Mouse (Mus musculus): ENCODE results near the gene Gm30191. TPM values are rescaled to one million over a fixed set of nuclear protein-coding genes. Genes with fewer than 3 reads are reported as not detected.
A peak's percentile ranks its signal among the peaks of the same experiment; 100 is the strongest.
"Not testable (repeated sequence)": the region's sequence is repeated elsewhere in the genome, so short reads cannot be mapped to it uniquely, and the experiment has no call there.

Gm30191 gene
- polyA plus RNA-seq, 1 experiment from 2014 or later, result not detected

GRCm38 (mm10) chr4:134293061-134293691 lies 46.4 kb downstream of the Gm30191 start:
- ATAC-seq (ENCODE audit: extremely low read depth, insufficient number of reproducible peaks, low FRiP score, low TSS enrichment), result no peak
- Histone ChIP-seq H3K4me1 (peaks cover 53% of the 10 kb centered on the region), H3K4me3 (peak overlapping the region; percentile 30), H3K27me3 (replicated peaks) (peaks cover 10% of the 10 kb centered on the region), H3K27ac (replicated peaks) (peak overlapping the region; percentile 97), H3K4me2 (peak overlapping the region; percentile 65), H3K9ac (peak overlapping the region; percentile 63), H3K9me3 (no peaks in the 10 kb centered on the region; the same call in 1 of the 2 replicates), H3K36me3 (no peaks in the 10 kb centered on the region)
- 38% methylated on average over 18 of the region's 18 CpGs for WGBS

DNA sequence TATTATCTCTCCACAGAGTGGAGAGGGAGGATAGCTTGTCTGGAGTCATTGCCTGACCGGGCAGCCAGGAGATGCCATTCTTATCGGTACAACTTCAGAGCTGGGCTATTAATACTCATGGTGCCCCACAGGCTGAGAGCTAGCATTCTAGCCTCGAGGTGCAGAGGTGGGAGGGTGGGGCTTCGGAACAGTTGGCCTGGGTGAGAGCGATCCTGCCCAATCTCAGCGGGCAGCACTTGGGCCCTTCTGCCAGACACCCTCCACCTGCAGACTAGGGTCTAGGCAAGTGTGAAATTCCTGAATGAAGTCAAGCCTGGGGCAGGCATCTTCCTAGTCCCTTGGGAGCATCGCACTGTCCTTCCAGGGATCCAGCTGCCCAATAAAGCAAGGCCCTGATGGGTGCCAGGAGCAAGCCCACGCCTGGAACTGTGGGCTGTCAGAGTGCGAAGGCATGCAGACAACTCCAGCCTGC lies 47.0 kb downstream of the Gm30191 start:
- Histone ChIP-seq H3K4me3 (peak overlapping the region; percentile 32), H3K27ac (replicated peaks) (peak overlapping the region; percentile 97), H3K27me3 (replicated peaks) (peaks cover 10% of the 10 kb centered on the region), H3K36me3 (no peaks in the 10 kb centered on the region), H3K4me2 (peak overlapping the region; percentile 65), H3K9me3 (no peaks in the 10 kb centered on the region; the same call in 1 of the 2 replicates), H3K9ac (peak overlapping the region; percentile 67), H3K4me1 (peaks cover 50% of the 10 kb centered on the region)
- 19% methylated on average over 9 of the region's 9 CpGs for WGBS
- peak; percentile 70; the same call in 1 of the 2 replicates for ATAC-seq (ENCODE audit: extremely low read depth, insufficient number of reproducible peaks, low FRiP score, low TSS enrichment)

- Histone ChIP-seq H3K4me1 (peaks cover 68% of the 10 kb centered on the region), H3K27me3 (replicated peaks) (peaks cover 10% of the 10 kb centered on the region)
- not testable (repeated sequence) for H3K36me3 ChIP-seq; H3K9ac ChIP-seq; H3K27ac ChIP-seq (replicated peaks); H3K4me3 ChIP-seq; H3K4me2 ChIP-seq; H3K9me3 ChIP-seq; ATAC-seq (ENCODE audit: extremely low read depth, insufficient number of reproducible peaks, low FRiP score, low TSS enrichment)
- 87% methylated on average over 4 of the region's 4 CpGs for WGBS
Measured at GRCm38 (mm10) chr4:134296096-134296495, 49.4 kb downstream of the Gm30191 start.

GRCm38 (mm10) chr4:134296523-134296922 lies 49.8 kb downstream of the Gm30191 start:
- Histone ChIP-seq H3K4me2 (no peak overlapping the region), H3K9me3 (no peaks in the 10 kb centered on the region; the same call in 1 of the 2 replicates), H3K4me1 (peaks cover 71% of the 10 kb centered on the region), H3K4me3 (no peak overlapping the region), H3K27me3 (replicated peaks) (peaks cover 10% of the 10 kb centered on the region), H3K27ac (replicated peaks) (no peak overlapping the region), H3K9ac (no peak overlapping the region), H3K36me3 (no peaks in the 10 kb centered on the region)
- WGBS, result 92% methylated on average over 4 of the region's 4 CpGs
- ATAC-seq (ENCODE audit: extremely low read depth, insufficient number of reproducible peaks, low FRiP score, low TSS enrichment), result no peak

- H3K4me1 ChIP-seq, result peaks cover 76% of the 10 kb centered on the region
- H3K4me3 ChIP-seq, result no peak overlapping the region
- H3K36me3 ChIP-seq, result no peaks in the 10 kb centered on the region
- H3K27me3 ChIP-seq (replicated peaks), result peaks cover 10% of the 10 kb centered on the region
- 88% methylated on average over 8 of the region's 8 CpGs for WGBS
- ATAC-seq (ENCODE audit: extremely low read depth, insufficient number of reproducible peaks, low FRiP score, low TSS enrichment), result no peak
- no peak overlapping the region for H3K4me2 ChIP-seq
- H3K27ac ChIP-seq (replicated peaks), result peak overlapping the region; percentile 0; the same call in 1 of the 2 replicates
- no peak overlapping the region for H3K9ac ChIP-seq
- H3K9me3 ChIP-seq, result no peaks in the 10 kb centered on the region; the same call in 1 of the 2 replicates
Measured at GRCm38 (mm10) chr4:134297369-134297768, 50.6 kb downstream of the Gm30191 start.

DNA sequence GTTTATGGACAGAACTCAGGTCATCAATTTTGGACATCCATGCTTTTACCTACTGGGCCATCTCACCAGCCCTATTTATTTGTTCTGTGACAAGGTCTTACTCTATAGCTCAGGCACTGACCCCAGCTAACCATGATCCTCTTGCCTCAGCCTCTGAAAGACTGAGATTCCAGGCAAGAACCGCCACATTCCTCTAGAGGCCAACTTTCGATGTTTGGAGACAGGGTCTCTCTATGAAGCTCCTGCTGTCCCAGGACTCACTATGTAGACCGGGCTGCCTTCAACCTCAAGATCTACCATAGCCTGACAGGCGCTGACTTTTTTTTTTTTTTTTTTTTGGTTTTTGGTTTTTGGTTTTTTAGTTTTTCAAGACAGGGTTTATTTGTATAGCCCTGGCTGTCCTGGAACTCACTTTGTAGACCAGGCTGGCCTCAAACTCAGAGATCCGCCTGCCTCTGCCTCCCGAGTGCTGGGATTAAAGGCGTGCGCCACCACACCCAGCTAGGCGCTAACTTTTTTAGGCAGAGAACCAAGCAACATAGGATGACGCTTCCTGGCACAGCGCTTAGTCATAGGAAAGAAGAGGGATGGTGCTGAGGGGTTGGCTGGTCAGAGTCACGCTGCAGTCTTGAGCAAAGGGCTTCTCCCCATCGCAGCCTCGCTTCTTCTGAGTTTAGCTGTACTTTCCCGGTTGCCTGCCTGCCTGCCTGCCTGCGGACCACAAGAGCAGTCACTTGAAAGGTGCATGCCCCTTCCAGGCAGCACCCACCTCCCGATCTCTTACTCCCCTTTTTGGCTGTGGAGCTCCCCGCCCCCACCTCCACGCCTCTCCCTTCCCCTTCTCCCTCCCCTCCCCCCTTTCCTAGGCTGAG lies 52.1 kb downstream of the Gm30191 start:
- Histone ChIP-seq H3K27me3 (replicated peaks) (peaks cover 4% of the 10 kb centered on the region), H3K4me2 (peak overlapping the region; percentile 48), H3K27ac (replicated peaks) (peak overlapping the region; percentile 91), H3K9ac (peak overlapping the region; percentile 54), H3K4me3 (no peak overlapping the region), H3K9me3 (no peaks in the 10 kb centered on the region; the same call in 1 of the 2 replicates), H3K4me1 (peaks cover 67% of the 10 kb centered on the region), H3K36me3 (no peaks in the 10 kb centered on the region)
- ATAC-seq (ENCODE audit: extremely low read depth, insufficient number of reproducible peaks, low FRiP score, low TSS enrichment), result no peak
- WGBS, result 55% methylated on average over 19 of the region's 19 CpGs

- 14% methylated on average over 4 of the region's 4 CpGs for WGBS
- H3K27ac ChIP-seq (replicated peaks), result peak overlapping the region; percentile 91
Measured at GRCm38 (mm10) chr4:134299498-134299810, 52.7 kb downstream of the Gm30191 start.

More at GRCm38 (mm10) chr4:134299498-134299810, 52.7 kb downstream of the Gm30191 start:
- H3K9ac ChIP-seq, result peak overlapping the region; percentile 54
- H3K36me3 ChIP-seq, result no peaks in the 10 kb centered on the region
- H3K4me2 ChIP-seq, result peak overlapping the region; percentile 48
- H3K27me3 ChIP-seq (replicated peaks), result no peaks in the 10 kb centered on the region
- peaks cover 61% of the 10 kb centered on the region for H3K4me1 ChIP-seq
- no peak overlapping the region for H3K4me3 ChIP-seq
- no peaks in the 10 kb centered on the region; the same call in 1 of the 2 replicates for H3K9me3 ChIP-seq
- no peak; the same call in 1 of the 2 replicates for ATAC-seq (ENCODE audit: extremely low read depth, insufficient number of reproducible peaks, low FRiP score, low TSS enrichment)

Other genes with a start within 250 kb of the Gm30191 start
- gene Dhdds, start 246.0 kb upstream of the Gm30191 start, polyA plus RNA-seq (2015; fragmentation: Nextera tagmentation; extraction: Ambion mirVana), result 31.0 and 33.6 TPM in 2 replicates
- 0.25 and 0.27 TPM in 2 replicates for gene Lin28a, start 228.1 kb upstream of the Gm30191 start, polyA plus RNA-seq (2015; fragmentation: Nextera tagmentation; extraction: Ambion mirVana)
- gene Zfp683, start 193.1 kb upstream of the Gm30191 start, polyA plus RNA-seq (2015; fragmentation: Nextera tagmentation; extraction: Ambion mirVana), result not detected in 2 replicates
- gene Crybg2, start 186.1 kb upstream of the Gm30191 start, polyA plus RNA-seq (2015; fragmentation: Nextera tagmentation; extraction: Ambion mirVana), result 0.46 TPM in 1 of 2 replicates, not detected in the other
- gene Cd52, start 151.9 kb upstream of the Gm30191 start, polyA plus RNA-seq (2015; fragmentation: Nextera tagmentation; extraction: Ambion mirVana), result 7.6 and 7.7 TPM in 2 replicates
- gene Ubxn11, start 144.4 kb upstream of the Gm30191 start, polyA plus RNA-seq (2015; fragmentation: Nextera tagmentation; extraction: Ambion mirVana), result 1.7 and 2.1 TPM in 2 replicates
- 198 and 202 TPM in 2 replicates for gene Sh3bgrl3, start 118.1 kb upstream of the Gm30191 start, polyA plus RNA-seq (2015; fragmentation: Nextera tagmentation; extraction: Ambion mirVana)
- 25.8 and 28.3 TPM in 2 replicates for gene Cep85, start 59.8 kb upstream of the Gm30191 start, polyA plus RNA-seq (2015; fragmentation: Nextera tagmentation; extraction: Ambion mirVana)
- gene Gm7534, start 43.9 kb upstream of the Gm30191 start, polyA plus RNA-seq (2015; fragmentation: Nextera tagmentation; extraction: Ambion mirVana), result not detected in 2 replicates
- not detected in 2 replicates for gene Catsper4, start 19.6 kb upstream of the Gm30191 start, polyA plus RNA-seq (2015; fragmentation: Nextera tagmentation; extraction: Ambion mirVana)
- 1.3 and 1.5 TPM in 2 replicates for gene Cnksr1, start 8.5 kb upstream of the Gm30191 start, polyA plus RNA-seq (2015; fragmentation: Nextera tagmentation; extraction: Ambion mirVana)
- gene E130218I03Rik, start 3.3 kb upstream of the Gm30191 start, polyA plus RNA-seq (2015; fragmentation: Nextera tagmentation; extraction: Ambion mirVana), result 0.17 and 0.21 TPM in 2 replicates
- 9.2 and 9.9 TPM in 2 replicates for gene Zfp593, start 1.3 kb upstream of the Gm30191 start, polyA plus RNA-seq (2015; fragmentation: Nextera tagmentation; extraction: Ambion mirVana)
- gene Grrp1, start 7.2 kb downstream of the Gm30191 start, polyA plus RNA-seq (2015; fragmentation: Nextera tagmentation; extraction: Ambion mirVana), result 4.3 and 5.0 TPM in 2 replicates
- gene Pdik1l, start 41.0 kb downstream of the Gm30191 start, polyA plus RNA-seq (2015; fragmentation: Nextera tagmentation; extraction: Ambion mirVana), result 13.4 and 13.5 TPM in 2 replicates
- 108 and 136 TPM in 2 replicates for gene Trim63, start 68.2 kb downstream of the Gm30191 start, polyA plus RNA-seq (2015; fragmentation: Nextera tagmentation; extraction: Ambion mirVana)
- gene Slc30a2, start 96.2 kb downstream of the Gm30191 start, polyA plus RNA-seq (2015; fragmentation: Nextera tagmentation; extraction: Ambion mirVana), result 0.11 and 0.19 TPM in 2 replicates
- 2.7 and 3.3 TPM in 2 replicates for gene Extl1, start 136.9 kb downstream of the Gm30191 start, polyA plus RNA-seq (2015; fragmentation: Nextera tagmentation; extraction: Ambion mirVana)
- gene Pafah2, start 149.4 kb downstream of the Gm30191 start, polyA plus RNA-seq (2015; fragmentation: Nextera tagmentation; extraction: Ambion mirVana), result 9.0 and 9.9 TPM in 2 replicates
- gene Stmn1, start 221.4 kb downstream of the Gm30191 start, polyA plus RNA-seq (2015; fragmentation: Nextera tagmentation; extraction: Ambion mirVana), result 988 and 1,051 TPM in 2 replicates
- gene Paqr7, start 249.8 kb downstream of the Gm30191 start, polyA plus RNA-seq (2015; fragmentation: Nextera tagmentation; extraction: Ambion mirVana), result 10.0 and 10.9 TPM in 2 replicates